Mouse (Mus musculus) E14TG2a.4 (cell line): Measurements from ENCODE around the gene Akap1.

Source experiments
- CTCF ChIP-seq: conservative IDR thresholded peaks from 2 replicates; pipeline ENCODE4 v1.5.1; 2014; ENCODE audit warnings: low read length
- NANOG ChIP-seq: IDR thresholded peaks from 2 replicates; pipeline ENCODE4 v1.6.1; 2014; ENCODE audit warnings: borderline replicate concordance, low read length, mixed read lengths
- POU5F1 ChIP-seq: IDR thresholded peaks from 2 replicates; pipeline ENCODE4 v1.6.1; 2014; ENCODE audit warnings: low read length, borderline replicate concordance

DNA sequence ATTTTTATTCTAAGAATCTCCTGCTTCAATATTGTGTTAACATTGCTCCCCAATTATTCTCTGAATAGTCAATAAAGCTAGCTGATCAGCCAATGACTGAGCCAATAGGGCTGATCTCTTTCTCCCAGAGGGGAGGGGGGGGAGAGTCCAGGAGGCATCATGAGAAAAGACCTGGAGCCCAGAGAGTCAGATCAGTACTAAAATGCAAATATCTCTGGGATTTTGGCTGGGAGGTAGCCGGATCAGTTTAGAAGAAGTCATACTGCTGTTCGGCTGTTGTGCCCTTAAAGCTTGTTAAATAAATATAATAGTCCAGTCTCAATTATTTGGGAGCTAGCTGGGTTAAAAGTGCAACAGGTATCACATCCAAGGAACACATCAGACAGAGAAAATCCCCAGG lies 10.8 kb downstream of the Akap1 start:
- TF ChIP-seq CTCF = no peak
- no peak for TF ChIP-seq POU5F1
- no peak for TF ChIP-seq NANOG
